Mouse (Mus musculus) frontal cortex, postnatal 14 days (tissue): Measurements from ENCODE around the gene Msn.

Experiments used
- DNase-seq, 2 experiments: peaks; one replicate each; pipeline ENCODE4 v3.0.0; 2022; ENCODE audit warnings: low spot score in 2 of 2

Gene Msn

DNA sequence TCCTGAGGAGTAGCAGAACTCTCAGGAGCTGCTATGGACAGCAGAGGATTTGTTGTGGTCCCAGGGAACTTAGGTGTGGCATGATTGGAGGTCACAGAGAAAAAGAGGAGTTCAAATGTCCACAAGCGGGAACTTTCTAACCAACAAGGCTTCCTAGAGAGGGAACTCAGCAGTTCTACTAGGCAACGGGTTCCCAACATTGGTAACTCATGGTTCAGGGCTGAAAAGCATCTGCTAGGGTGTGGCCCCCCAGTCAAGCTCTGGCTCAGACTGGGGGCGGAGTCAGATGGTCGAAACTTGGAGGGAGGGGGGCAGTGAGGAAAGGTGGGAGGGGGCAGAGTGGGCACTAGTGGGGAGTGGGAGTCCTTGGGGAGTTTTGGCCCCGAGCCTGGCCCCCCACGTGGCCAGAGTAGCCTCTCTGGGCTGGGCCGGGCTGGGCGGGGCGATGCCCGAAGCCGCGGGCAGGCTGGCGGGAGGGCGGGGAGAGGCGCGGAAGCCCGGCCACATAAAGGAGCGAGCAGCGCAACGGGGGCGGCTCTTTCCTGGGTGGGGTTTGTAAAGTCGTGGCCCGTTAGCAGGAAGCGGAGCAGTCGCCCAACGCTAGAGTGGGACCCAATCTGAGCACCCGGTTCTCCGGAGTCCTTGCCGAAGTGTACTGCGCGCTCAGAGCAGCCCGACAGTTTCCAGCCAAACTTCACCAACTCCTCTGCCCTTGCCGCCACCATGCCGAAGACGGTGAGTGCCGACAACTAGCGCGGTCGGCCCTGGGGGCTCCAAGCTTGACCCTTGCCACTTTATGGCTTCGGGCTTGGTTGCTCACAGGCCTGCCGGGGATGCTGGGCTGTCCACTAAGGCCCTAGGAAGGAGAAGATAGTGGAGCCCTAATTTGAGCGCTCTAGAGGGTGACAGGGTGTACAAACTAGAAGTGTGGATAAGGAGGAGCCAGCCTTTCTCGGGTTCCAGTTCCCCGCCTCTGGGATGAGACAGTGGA lies at the start of gene Msn:
Gene Msn, plus strand, starts transcription at position 534 of the 991 bp plus-strand sequence.
- peak; percentile 2 to 6 for DNase-seq

DNA sequence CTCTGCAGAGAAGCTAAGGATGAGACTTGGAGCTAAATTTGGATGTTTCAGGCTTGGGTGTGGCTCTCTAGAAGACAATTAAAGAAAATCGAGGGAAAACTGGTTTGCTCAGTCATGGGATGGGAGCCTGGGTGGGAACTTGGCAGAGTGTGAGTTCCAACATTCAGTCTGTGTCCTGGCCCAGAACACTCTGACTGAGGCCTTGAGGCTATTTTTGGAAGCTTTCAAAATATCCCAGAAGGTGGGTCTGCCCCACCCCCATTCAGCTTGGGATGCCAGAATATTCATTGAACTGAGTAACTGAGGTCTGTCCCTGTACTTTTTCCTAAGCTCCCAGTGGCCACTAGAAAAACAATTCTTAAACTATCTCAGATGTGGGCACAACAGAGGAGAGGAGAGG lies 43.0 kb upstream of the Msn start:
- DNase-seq: no peak

GRCm38 (mm10) chrX:96077747-96078146 lies 18.1 kb upstream of the Msn start:
- no peak for DNase-seq

GRCm38 (mm10) chrX:96086259-96086658 lies 9.6 kb upstream of the Msn start:
- no peak for DNase-seq

DNA sequence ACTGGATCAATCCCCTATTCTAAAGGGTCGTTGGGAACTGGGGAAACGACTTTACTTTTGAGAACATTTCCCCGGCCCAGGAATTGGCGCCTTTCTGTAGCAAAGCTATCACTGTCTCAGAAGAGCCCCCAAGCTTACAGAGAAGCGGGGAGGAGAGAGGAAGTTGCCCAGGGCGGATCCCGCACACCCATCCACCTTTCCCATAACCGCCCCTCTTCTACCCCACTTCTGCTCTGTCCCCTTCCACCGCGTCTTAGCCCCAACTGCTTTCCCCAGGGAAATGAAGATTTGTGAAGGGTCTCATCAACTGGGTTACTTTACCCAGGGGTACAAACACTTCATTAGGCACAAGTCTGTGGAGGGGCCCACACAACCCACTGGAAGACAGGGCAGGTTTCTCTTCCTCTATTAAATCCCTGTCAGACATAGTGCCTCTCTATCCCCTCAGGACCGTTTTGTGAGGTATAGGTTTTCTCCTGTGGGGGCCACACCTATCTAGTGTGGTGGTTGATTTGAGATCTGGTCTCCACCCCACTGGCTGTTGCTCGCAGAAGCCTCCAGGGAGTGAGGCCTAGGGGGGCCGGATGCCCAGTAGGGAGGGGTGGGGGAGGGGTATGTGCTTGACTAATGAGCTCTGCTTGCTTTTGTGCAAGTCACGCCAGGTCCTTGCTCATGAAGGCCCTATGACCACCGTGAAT lies 820 bp downstream of the Msn start:
- no peak for DNase-seq

DNA sequence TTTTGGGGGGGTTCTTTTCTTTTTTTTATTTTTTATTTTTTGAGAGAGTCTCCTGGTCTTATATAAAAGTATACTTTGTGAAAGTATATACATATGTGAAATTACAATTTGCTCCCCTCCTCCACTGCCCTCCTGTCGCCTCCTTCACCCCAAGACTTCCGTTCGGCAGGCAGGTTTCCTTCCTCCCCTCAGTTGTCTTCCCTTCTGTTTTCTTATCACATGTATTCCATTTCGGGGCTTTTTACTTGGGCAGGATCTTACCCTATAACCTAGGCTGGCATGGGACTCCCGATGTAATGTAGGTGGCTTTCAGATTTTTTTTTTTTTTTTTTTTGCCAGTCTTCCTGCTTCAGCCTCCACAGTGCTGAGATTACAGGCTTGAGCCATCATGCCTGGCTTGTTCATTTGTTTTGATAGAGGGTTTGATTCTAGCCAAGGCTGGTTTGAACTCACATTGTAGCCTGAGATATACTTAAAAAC lies 1.7 kb downstream of the Msn start:
- DNase-seq: no peak

DNA sequence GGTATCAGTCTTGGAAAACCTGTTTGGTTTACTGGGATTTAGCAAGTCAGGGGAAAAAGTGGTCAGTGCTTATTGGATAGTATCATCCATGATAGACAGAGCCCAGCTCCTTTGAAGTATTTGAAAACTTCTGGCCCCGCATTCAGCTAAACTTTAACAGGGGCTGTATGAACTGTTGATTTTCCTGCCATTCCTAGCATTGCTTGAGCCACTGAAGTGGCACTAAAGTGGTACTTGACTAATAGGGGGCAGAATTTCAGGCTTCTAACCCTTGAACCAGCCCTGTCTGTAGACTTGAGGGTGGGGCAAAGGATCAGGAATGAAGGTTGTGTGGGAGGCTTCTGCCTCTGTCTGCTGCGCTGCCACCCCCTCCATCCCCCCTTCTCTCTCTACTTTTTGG lies 3.2 kb downstream of the Msn start:
- DNase-seq: no peak

GRCm38 (mm10) chrX:96107427-96108291 lies 11.8 kb downstream of the Msn start:
- DNase-seq: no peak

DNA sequence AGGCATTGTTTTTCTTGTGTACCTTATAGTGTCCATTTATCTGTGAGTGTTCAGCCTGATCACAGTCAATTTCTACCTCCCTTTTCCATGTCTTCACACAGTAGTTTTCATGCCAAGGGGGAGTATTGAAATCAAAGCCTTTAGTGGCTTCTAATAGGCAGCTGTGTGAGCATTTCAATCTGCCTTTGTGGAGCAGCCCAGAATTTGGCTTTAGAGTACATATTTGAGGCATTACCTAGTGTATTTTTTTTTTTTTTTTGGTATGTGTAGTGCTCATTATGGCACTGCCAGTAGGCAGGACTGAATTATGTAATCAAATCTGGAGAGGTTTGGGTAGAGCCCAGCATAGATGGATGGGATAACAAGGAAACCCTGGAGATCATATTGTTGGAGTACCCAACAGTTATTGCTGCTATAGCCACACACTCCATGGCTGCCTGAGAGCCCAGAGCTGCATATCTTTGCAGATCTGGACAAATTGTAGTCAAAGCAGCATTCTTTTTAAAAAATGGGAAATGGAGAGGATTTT lies 17.3 kb downstream of the Msn start:
- DNase-seq: no peak

- no peak for DNase-seq
These were observed 19.7 kb downstream of the Msn start for GRCm38 (mm10) chrX:96115501-96115900.

DNA sequence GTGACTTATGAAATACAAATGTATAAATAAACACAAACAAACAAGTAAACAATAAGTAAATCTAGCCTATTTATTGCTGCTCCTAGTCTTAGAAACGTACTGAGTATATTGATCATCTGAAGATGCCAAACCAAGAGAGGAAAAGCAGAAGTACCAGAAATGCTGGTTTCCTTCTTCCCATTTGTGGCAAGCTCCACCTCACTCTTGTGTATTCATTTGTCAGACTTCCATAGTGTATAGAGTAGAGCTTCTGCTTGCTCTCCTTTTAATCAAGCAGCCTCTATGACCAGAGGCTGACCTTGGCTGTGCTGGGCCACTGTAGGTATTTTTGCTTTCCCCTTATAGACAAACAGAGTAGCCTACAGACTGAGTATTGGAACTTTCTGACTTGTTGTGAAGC lies 21.5 kb downstream of the Msn start:
- no peak for DNase-seq

DNA sequence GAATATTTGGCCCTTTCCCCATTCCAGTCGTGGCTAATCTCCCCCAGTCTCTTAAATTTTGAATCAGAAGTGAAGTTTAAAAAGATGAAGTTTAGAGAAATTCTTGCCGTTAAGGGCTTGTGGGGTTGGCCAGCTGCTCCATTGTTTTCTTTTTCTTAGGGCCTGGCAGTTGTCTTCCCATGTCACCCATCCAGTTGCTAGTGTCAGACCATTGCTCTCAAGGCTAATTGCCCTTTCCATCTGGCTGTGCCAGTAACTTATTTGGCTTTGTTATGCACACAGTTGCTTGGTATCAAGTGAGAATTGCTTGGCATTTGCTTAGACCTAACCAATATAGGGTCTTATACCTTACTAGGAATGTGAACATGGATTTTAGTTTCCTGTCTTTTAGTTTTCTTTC lies 24.2 kb downstream of the Msn start:
- no peak for DNase-seq

- DNase-seq: no peak
These were observed 26.1 kb downstream of the Msn start for GRCm38 (mm10) chrX:96121912-96122311.

GRCm38 (mm10) chrX:96126803-96127202 lies 31.0 kb downstream of the Msn start:
- no peak for DNase-seq

- DNase-seq: no peak
These were observed 34.3 kb downstream of the Msn start for GRCm38 (mm10) chrX:96130139-96130538.

- DNase-seq: no peak
These were observed 34.8 kb downstream of the Msn start for GRCm38 (mm10) chrX:96130663-96131062.

DNA sequence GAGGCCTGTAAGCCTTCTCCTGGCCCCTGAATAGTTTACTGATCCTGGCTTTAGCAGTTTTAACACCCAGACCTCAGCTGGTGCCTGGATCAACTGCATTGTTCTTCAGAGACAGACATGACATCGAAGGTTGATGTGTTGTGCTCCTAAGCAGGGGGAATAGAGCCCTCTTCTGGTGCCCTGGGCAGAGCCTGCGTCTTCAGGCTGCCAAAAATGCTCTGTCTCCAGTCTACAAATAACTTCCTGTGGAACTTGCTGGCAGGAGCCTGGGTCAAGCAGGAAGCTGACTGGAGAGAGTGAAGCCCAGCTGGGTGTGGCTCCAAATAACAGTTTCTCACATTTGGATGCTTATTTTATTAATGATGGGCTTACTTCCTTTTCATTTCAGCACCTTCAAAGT lies 37.4 kb downstream of the Msn start:
- DNase-seq: no peak

DNA sequence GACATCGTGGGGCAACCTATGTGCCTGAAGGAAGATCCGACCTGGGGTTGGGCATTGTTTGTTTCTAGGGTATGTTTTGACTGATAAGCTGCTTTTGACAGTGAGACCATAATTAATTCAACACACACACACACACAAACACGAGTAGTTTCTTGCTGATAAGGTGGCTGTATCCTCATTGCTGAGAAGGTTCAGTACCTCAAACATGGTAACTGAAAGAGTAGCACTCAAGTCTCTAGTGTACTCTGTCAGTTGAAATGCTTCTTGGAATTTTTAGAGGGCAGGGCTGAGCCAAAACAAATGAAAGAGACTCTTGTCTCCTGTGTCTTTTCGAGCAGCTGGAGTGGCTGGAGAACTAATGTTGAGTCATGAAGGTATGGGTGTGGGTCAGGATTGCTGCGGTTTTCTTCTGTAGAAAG lies 38.4 kb downstream of the Msn start:
- no peak for DNase-seq

DNA sequence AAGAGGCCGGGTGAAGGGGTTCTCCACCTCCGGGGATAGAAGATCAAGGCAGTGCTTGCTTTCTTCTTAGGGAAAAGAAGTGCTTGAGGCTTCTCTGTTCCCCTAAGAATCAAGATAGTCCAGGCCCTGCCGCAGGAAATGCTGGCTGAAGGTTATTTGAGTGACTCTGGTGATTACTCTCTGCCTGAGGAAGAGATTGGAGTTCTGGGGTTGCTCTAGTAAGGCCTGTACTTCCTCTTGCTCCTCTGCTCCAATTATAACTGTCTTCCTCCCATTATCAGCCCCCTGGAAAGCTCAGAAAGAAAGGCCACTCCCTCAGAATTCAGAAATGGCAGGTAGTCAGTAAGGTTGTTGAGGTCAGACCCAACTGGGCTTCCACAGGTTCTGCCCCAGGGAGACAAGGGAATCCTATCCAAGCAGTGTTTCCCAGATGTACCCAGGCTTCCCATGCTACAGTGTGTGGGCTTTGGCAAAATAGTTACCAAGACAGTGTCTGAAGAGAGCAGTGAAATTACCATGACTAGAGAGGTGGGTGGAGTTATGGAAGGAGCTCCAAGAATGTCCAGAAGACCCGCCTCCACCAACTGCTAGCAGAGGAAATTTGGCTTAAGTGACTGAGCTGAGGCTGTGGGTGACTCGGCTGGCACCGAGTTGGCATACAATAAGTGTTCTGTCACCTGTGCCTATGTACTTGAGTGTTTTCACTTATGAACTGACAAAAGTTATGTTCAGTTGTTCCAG lies 39.2 kb downstream of the Msn start:
- DNase-seq: no peak

- DNase-seq: no peak
These were observed 39.7 kb downstream of the Msn start for GRCm38 (mm10) chrX:96135581-96135980.

- no peak for DNase-seq
These were observed 43.4 kb downstream of the Msn start for GRCm38 (mm10) chrX:96139262-96139661.
